ENCODE assay signal across 9 mouse cellular contexts in the genomic region with DNA sequence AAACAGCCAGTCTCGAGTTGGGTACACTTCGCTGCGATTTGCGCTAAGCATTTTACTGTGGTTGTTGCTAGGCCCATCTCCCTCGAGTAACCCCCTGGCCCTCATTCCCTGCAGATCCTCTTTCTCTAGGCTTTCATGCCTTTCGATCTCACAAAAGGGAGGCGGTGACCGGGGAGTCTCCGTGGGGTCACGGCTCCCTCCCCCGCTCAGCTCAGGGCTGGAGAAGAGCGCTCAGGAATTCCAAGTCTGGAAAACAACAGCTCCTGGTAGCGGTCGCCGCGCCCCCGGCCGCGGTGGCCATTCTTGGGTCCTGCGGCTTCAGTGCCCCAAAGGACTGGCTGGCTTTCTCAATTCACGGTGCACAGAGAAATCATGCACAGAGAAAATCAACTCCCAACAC. TPM values are rescaled to one million over a fixed set of nuclear protein-coding genes. Genes with fewer than 3 reads are reported as not detected.
DNase-seq lines count a peak whose midpoint lies in the region; ATAC-seq and TF ChIP-seq lines count a peak whose summit lies in the region.
"Had no signal": no experiment of that assay in that cellular context is flagged by ENCODE, and none has a peak within 500 bp of the region (broad histone marks: within the 10 kb centered on the region; RNA-seq: fewer than 3 reads in every experiment).

No protein-coding gene starts in this region.

- TF ChIP-seq POLR2A in embryonic fibroblast, embryonic 13.5 days (IDR thresholded peaks at IDR 0.05; ENCODE audit: low read depth, low read length): no peak

- DNase-seq in heart, adult 11 months: peak; percentile 90
- no peak for DNase-seq in heart, adult 9 months (ENCODE audit: low spot score in 2 of 2)
- peak; percentile 73 for DNase-seq in ES-CJ7 (ENCODE audit: low read depth, low spot score)
- no peak for DNase-seq in adrenal gland, postnatal 25 days
- no peak for DNase-seq in thymus, postnatal 10 days (ENCODE audit: low spot score in 2 of 2)

- no peaks in the 10 kb centered on the region for H3K9me3 ChIP-seq in intestine, embryonic 15.5 days
- H3K9me3 ChIP-seq in midbrain, embryonic 16.5 days (replicated peaks; ENCODE audit: control insufficient read depth, low read length, poor library complexity, severe bottlenecking): no peaks in the 10 kb centered on the region
- H3K9me3 ChIP-seq: G1E had no signal

- peak overlapping the region; percentile 91 for H3K4me2 ChIP-seq in intestine, embryonic 15.5 days (replicated peaks)
- H3K4me2 ChIP-seq in midbrain, embryonic 16.5 days (ENCODE audit: low read length): peak overlapping the region; percentile 96

- WGBS in intestine, embryonic 15.5 days: 8% methylated on average over 21 of the region's 21 CpGs
- under 1% methylated on average over 21 of the region's 21 CpGs for WGBS in midbrain, embryonic 16.5 days

- no peaks in the 10 kb centered on the region for H3K27me3 ChIP-seq in intestine, embryonic 15.5 days (replicated peaks)
- H3K27me3 ChIP-seq in midbrain, embryonic 16.5 days (ENCODE audit: control insufficient read depth, insufficient read depth, low read depth, low read length): no peaks in the 10 kb centered on the region

- H3K36me3 ChIP-seq in intestine, embryonic 15.5 days: no peaks in the 10 kb centered on the region
- no peaks in the 10 kb centered on the region for H3K36me3 ChIP-seq in midbrain, embryonic 16.5 days (ENCODE audit: control insufficient read depth, insufficient read depth, low read length)
- H3K36me3 ChIP-seq: G1E had no signal

- ATAC-seq in intestine, embryonic 15.5 days: no peak
- no peak for ATAC-seq in midbrain, embryonic 16.5 days

- H3K4me3 ChIP-seq in embryonic fibroblast, embryonic 13.5 days (ENCODE audit: insufficient read depth, low read length): peak overlapping the region; percentile 63
- H3K4me3 ChIP-seq in intestine, embryonic 15.5 days (replicated peaks): peak overlapping the region; percentile 74
- H3K4me3 ChIP-seq in midbrain, embryonic 16.5 days (ENCODE audit: low read depth, low read length): peak overlapping the region; percentile 85

- peaks cover 17% of the 10 kb centered on the region for H3K4me1 ChIP-seq in embryonic fibroblast, embryonic 13.5 days (ENCODE audit: control insufficient read depth, insufficient read depth, low read length)
- H3K4me1 ChIP-seq in intestine, embryonic 15.5 days (replicated peaks): peaks cover 25% of the 10 kb centered on the region
- H3K4me1 ChIP-seq in midbrain, embryonic 16.5 days (ENCODE audit: control insufficient read depth, insufficient read depth, low read length): peaks cover 40% of the 10 kb centered on the region

- no peak overlapping the region for H3K27ac ChIP-seq in embryonic fibroblast, embryonic 13.5 days (ENCODE audit: insufficient read depth, low read length)
- H3K27ac ChIP-seq in intestine, embryonic 15.5 days: peak overlapping the region; percentile 97; the same call in 1 of the 2 replicates
- H3K27ac ChIP-seq in midbrain, embryonic 16.5 days (ENCODE audit: low read length): peak overlapping the region; percentile 99

- TF ChIP-seq CTCF in embryonic fibroblast, embryonic 13.5 days (IDR thresholded peaks at IDR 0.05; ENCODE audit: borderline replicate concordance, insufficient read depth, low read length): no peak

- H3K9ac ChIP-seq in intestine, embryonic 15.5 days: peak overlapping the region; percentile 33
- H3K9ac ChIP-seq in midbrain, embryonic 16.5 days (ENCODE audit: low read depth, low read length): peak overlapping the region; percentile 97

RNA-seq across cellular contexts. Expression of gene Pknox2, which starts 3.0 kb away (rescaled TPM):
- polyA plus RNA-seq in embryonic fibroblast, embryonic 13.5 days (2011; ENCODE audit: insufficient read length, low read depth, missing spikeins): 20.3 and 23.7 TPM in 2 replicates
- 7.9 and 8.2 TPM in 2 replicates for polyA plus RNA-seq in intestine, embryonic 15.5 days (2015; fragmentation: Nextera tagmentation; extraction: Ambion mirVana)
- polyA plus RNA-seq in midbrain, embryonic 16.5 days (2015; fragmentation: Nextera tagmentation; extraction: Ambion mirVana): 32.5 and 34.3 TPM in 2 replicates
- total RNA-seq in adrenal gland, postnatal 25 days (2021): 1.9 and 2.2 TPM in 2 replicates
- polyA plus RNA-seq: G1E had no signal

Comparison
In these comparisons a context has a peak if more than half of its experiments do, and no peak if none do; other contexts are left out.
1. DNase-seq: peak in heart, adult 11 months (single experiment) and ES-CJ7 (single experiment); none in heart, adult 9 months (0 of 2), adrenal gland, postnatal 25 days (single experiment) and thymus, postnatal 10 days (0 of 2).
2. Peak in every context shown above with its lines, with median percentiles within 50 percentile points of each other: H3K4me3 ChIP-seq.